Comparison of ENCODE assay signal across 8 mouse cellular contexts in the genomic region with DNA sequence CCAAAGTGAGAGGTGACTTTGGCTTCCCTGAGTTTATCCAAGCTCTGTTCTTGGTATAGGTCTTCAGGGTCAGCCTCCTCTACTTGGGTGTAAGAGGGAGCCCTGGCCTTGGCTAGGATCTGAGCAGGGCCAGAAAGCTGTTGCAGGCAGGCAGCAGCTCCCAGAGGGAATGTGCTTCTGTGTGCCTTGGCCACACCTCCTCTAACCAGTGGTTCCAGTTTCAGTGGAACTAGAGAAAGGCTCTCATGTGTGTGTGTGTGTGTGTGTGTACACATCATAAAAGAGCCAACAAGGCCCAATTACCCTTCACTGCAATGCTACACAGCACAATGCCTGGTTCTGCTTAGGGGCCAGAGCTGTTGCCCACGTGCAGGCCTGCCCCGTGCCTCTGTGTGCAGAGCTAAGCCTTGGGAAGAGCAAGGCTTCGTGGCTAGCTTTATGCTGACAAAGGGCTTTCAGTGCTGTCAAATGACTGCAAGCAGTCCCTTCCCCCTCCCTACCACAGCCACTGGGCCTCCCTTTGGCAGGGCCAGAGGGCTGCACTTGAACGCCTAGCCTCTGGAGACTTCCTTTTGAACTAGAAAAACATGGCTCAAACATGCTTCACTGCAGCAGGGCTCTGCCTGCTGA. TPM values are rescaled to one million over a fixed set of nuclear protein-coding genes. Genes with fewer than 3 reads are reported as not detected.
A peak's percentile ranks its signal among the peaks of the same experiment; 100 is the strongest.
DNase-seq lines count a peak whose midpoint lies in the region; ATAC-seq and TF ChIP-seq lines count a peak whose summit lies in the region.
"Had no signal": no experiment of that assay in that cellular context is flagged by ENCODE, and none has a peak within 500 bp of the region (broad histone marks: within the 10 kb centered on the region; RNA-seq: fewer than 3 reads in every experiment).

No protein-coding gene starts in this region.

- TF ChIP-seq CTCF in heart, postnatal 0 days (IDR thresholded peaks at IDR 0.05; ENCODE audit: low read depth) = no peak

- peak; percentile 45 to 65 for DNase-seq in adrenal gland, postnatal 36 days
- no peak for DNase-seq in heart, postnatal 0 days (ENCODE audit: low spot score)
- DNase-seq in kidney, postnatal 25 days = peak; percentile 27 to 69
- peak; percentile 51 for DNase-seq in urinary bladder, postnatal 14 days (ENCODE audit: low spot score)
- no peak for DNase-seq in cerebellum, postnatal 10 days

- H3K27me3 ChIP-seq in embryonic facial prominence, embryonic 15.5 days = no peaks in the 10 kb centered on the region
- no peaks in the 10 kb centered on the region for H3K27me3 ChIP-seq in heart, postnatal 0 days (ENCODE audit: control insufficient read depth, insufficient read depth, low read length)
- H3K27me3 ChIP-seq in megakaryocyte, embryonic 14.5 days (replicated peaks) = peaks cover 7% of the 10 kb centered on the region

- H3K9ac ChIP-seq in embryonic facial prominence, embryonic 15.5 days = no peak overlapping the region
- H3K9ac ChIP-seq in heart, postnatal 0 days (replicated peaks; ENCODE audit: low read depth, low read length) = no peak overlapping the region

- H3K4me2 ChIP-seq in embryonic facial prominence, embryonic 15.5 days (replicated peaks) = no peak overlapping the region
- H3K4me2 ChIP-seq in heart, postnatal 0 days (ENCODE audit: low read depth, low read length) = no peak overlapping the region

- no peak overlapping the region for H3K4me3 ChIP-seq in embryonic facial prominence, embryonic 15.5 days (replicated peaks)
- H3K4me3 ChIP-seq in heart, postnatal 0 days (ENCODE audit: low read depth, low read length) = no peak overlapping the region
- peak overlapping the region; percentile 72 for H3K4me3 ChIP-seq in megakaryocyte, embryonic 14.5 days (replicated peaks)

- 7% methylated on average over 4 of the region's 4 CpGs for WGBS in embryonic facial prominence, embryonic 15.5 days
- WGBS in heart, postnatal 0 days = 41% methylated on average over 4 of the region's 4 CpGs

- H3K4me1 ChIP-seq in embryonic facial prominence, embryonic 15.5 days = peaks cover 44% of the 10 kb centered on the region
- 0 out of 2 replicates have a peak, but pooled peaks cover 4% of the 10 kb centered on the region for H3K4me1 ChIP-seq in heart, postnatal 0 days (ENCODE audit: control insufficient read depth, insufficient read depth)
- peaks cover 55% of the 10 kb centered on the region for H3K4me1 ChIP-seq in megakaryocyte, embryonic 14.5 days

- H3K9me3 ChIP-seq in embryonic facial prominence, embryonic 15.5 days (replicated peaks) = no peaks in the 10 kb centered on the region
- H3K9me3 ChIP-seq in heart, postnatal 0 days (replicated peaks; ENCODE audit: control insufficient read depth, low read length) = no peaks in the 10 kb centered on the region
- H3K9me3 ChIP-seq in megakaryocyte, embryonic 14.5 days = no peaks in the 10 kb centered on the region

- ATAC-seq in embryonic facial prominence, embryonic 15.5 days (ENCODE audit: insufficient number of reproducible peaks, low FRiP score, low TSS enrichment, low read depth) = peak; percentile 84
- peak; percentile 47; the same call in 1 of the 2 replicates for ATAC-seq in heart, postnatal 0 days (ENCODE audit: insufficient read depth, low read depth)

- peak overlapping the region; percentile 91 for H3K27ac ChIP-seq in embryonic facial prominence, embryonic 15.5 days (replicated peaks)
- 0 out of 2 replicates have a peak overlapping the region, but pooled peaks have one; percentile 1 for H3K27ac ChIP-seq in heart, postnatal 0 days (ENCODE audit: low read depth)

- TF ChIP-seq EP300 in heart, postnatal 0 days (IDR thresholded peaks at IDR 0.05; ENCODE audit: low read depth) = no peak

- H3K36me3 ChIP-seq in embryonic facial prominence, embryonic 15.5 days = no peaks in the 10 kb centered on the region
- H3K36me3 ChIP-seq in heart, postnatal 0 days (replicated peaks; ENCODE audit: control insufficient read depth, insufficient read depth, low read length) = no peaks in the 10 kb centered on the region
- peaks cover 2% of the 10 kb centered on the region for H3K36me3 ChIP-seq in megakaryocyte, embryonic 14.5 days (replicated peaks; ENCODE audit: low read length)

RNA-seq across cellular contexts. Expression of a gene that starts 54.1 kb away (rescaled TPM):
- not detected for total RNA-seq in adrenal gland, postnatal 36 days (2021)
- polyA plus RNA-seq in embryonic facial prominence, embryonic 15.5 days (2015; fragmentation: Nextera tagmentation; extraction: Ambion mirVana) = not detected in 2 replicates
- total RNA-seq in heart, postnatal 0 days (2014; rRNA removed; ENCODE audit: low replicate concordance) = not detected in 2 replicates
- not detected in 2 replicates for polyA plus RNA-seq in heart, postnatal 0 days (2015; fragmentation: Nextera tagmentation; extraction: Ambion mirVana)
- not detected in 2 replicates for polyA plus RNA-seq in megakaryocyte, embryonic 14.5 days (2012; ENCODE audit: insufficient read depth, low replicate concordance)
- total RNA-seq: gastrocnemius, postnatal 4 days had no signal

Comparison
In these comparisons a context has a peak if more than half of its experiments do, and no peak if none do; other contexts are left out.
1. DNase-seq: peak in adrenal gland, postnatal 36 days (2 of 2), kidney, postnatal 25 days (2 of 2) and urinary bladder, postnatal 14 days (single experiment); none in heart, postnatal 0 days (single experiment) and cerebellum, postnatal 10 days (0 of 2).